Mouse (Mus musculus): ENCODE results near the gene Ubl3.

DNA sequence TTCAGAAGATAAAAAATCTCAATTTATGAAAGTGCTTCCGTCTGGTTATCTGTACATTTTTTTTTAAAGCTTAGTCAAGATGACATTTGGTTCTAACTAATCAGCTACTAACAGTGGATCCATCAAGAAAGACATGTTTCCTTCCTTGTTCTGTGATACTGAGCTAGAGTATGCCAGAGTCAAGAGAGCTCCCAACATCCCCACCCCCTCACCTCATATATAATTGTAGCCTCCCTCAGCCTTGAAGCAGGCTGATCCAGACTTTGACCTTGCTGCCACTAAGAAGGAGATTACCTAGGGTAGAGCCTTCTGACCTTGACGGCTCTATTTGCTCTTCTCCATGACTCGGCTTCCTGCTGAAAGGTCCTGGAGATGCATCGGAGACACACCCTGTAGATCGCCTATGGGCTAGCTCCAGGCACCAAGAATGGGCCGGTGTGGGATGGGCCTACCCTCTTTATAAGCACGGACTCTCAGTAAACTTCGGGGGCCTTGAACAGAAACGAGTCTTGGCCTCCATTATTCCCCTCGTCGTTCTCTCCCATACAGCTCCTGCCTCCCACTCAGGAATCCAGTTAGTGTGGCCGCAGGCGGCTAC, 27.9 kb upstream of the Ubl3 start:
- TF ChIP-seq POLR2A (IDR thresholded peaks at IDR 0.05; ENCODE audit: borderline replicate concordance, extremely low read depth, insufficient read depth, insufficient read length, poor library complexity, severe bottlenecking) (no peak), CTCF (IDR thresholded peaks at IDR 0.05; ENCODE audit: borderline replicate concordance, extremely low read depth, insufficient read depth, insufficient read length) (no peak)
